Mouse (Mus musculus) erythroblast, embryonic 14.5 days (primary cell): ENCODE data around the gene Met.

ENCODE experiments used
- GATA1 ChIP-seq: IDR thresholded peaks from 2 replicates; pipeline ENCODE4 v1.6.1; 2012; ENCODE audit warnings: low read length, inconsistent platforms, mixed read lengths
- TAL1 ChIP-seq: IDR thresholded peaks from 3 replicates; pipeline ENCODE4 v1.6.1; 2012; ENCODE audit warnings: low read length, inconsistent platforms, mixed read lengths

DNA sequence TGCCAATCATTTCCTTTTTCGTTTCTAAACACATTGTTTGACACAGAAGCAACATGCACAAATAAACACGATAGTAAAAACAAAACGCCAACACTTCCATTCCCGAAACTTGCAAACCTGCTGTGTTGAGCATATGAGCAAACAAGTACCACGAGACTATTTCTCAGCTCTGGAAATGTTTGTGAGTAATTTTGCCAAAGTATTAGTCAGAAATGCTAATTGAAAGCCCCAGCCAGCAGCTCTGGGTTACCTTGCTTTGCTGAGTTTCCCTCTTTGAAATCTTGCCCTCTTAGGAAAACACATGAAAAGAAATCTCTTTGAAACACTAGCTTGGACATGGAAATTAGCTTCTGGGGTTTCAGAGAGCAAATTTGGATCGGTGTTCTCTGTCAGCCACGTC lies 45.4 kb upstream of the Met start:
- TF ChIP-seq TAL1 (no peak), GATA1 (no peak)
